Comparison of ENCODE assay signal across 15 mouse cellular contexts in the genomic region with DNA sequence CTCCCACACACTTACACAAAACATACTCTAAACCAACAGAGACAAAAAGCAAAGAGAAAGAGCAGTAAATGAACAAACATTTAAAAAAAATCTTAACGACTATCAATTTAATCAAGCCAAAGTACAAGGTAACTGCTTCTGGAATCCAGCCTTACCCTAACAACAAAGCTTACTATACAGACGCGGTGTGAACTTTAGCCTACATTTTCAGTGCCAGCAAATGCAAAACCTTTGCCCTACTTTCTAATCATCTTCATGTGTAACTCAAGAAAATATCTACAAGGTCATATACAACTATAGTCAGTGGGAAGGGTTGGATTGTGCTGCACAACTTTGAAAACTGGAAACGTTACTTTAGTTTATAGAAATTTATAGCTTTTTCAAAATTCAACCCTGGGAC. TPM values are rescaled to one million over a fixed set of nuclear protein-coding genes. Genes with fewer than 3 reads are reported as not detected.
DNase-seq lines count a peak whose midpoint lies in the region; ATAC-seq and TF ChIP-seq lines count a peak whose summit lies in the region.
"Had no signal": no experiment of that assay in that cellular context is flagged by ENCODE, and none has a peak within 500 bp of the region (broad histone marks: within the 10 kb centered on the region; RNA-seq: fewer than 3 reads in every experiment).

No protein-coding gene starts in this region.

- H3K9ac ChIP-seq in kidney, embryonic 16.5 days (replicated peaks; ENCODE audit: low read length): no peak overlapping the region
- H3K9ac ChIP-seq in heart, postnatal 0 days (replicated peaks; ENCODE audit: low read depth, low read length): no peak overlapping the region
- no peak overlapping the region for H3K9ac ChIP-seq in liver, embryonic 13.5 days
- H3K9ac ChIP-seq in lung, postnatal 0 days (replicated peaks; ENCODE audit: low read depth): no peak overlapping the region
- H3K9ac ChIP-seq: midbrain, embryonic 12.5 days; neural tube, embryonic 12.5 days had no signal

- no peaks in the 10 kb centered on the region for H3K9me3 ChIP-seq in kidney, embryonic 16.5 days (ENCODE audit: low read length)
- H3K9me3 ChIP-seq in heart, postnatal 0 days (replicated peaks; ENCODE audit: control insufficient read depth, low read length): no peaks in the 10 kb centered on the region
- H3K9me3 ChIP-seq in liver, embryonic 13.5 days (replicated peaks): no peaks in the 10 kb centered on the region
- H3K9me3 ChIP-seq in lung, postnatal 0 days (ENCODE audit: low read length): no peaks in the 10 kb centered on the region
- H3K9me3 ChIP-seq: midbrain, embryonic 12.5 days; neural tube, embryonic 12.5 days had no signal

- H3K4me2 ChIP-seq in kidney, embryonic 16.5 days (replicated peaks; ENCODE audit: low read depth, low read length): no peak overlapping the region
- H3K4me2 ChIP-seq in heart, postnatal 0 days (ENCODE audit: low read depth, low read length): peak overlapping the region; percentile 49
- peak overlapping the region; percentile 18; the same call in 1 of the 2 replicates for H3K4me2 ChIP-seq in liver, embryonic 13.5 days
- no peak overlapping the region for H3K4me2 ChIP-seq in lung, postnatal 0 days (replicated peaks; ENCODE audit: low read depth, low read length)
- H3K4me2 ChIP-seq: midbrain, embryonic 12.5 days; neural tube, embryonic 12.5 days had no signal

- TF ChIP-seq EP300 in heart, postnatal 0 days (IDR thresholded peaks at IDR 0.05; ENCODE audit: low read depth): no peak
- no peak for TF ChIP-seq EP300 in lung, postnatal 0 days (IDR thresholded peaks at IDR 0.05)

- H3K27me3 ChIP-seq in kidney, adult 2 months (replicated peaks; ENCODE audit: control insufficient read depth, insufficient read depth, low read length): no peaks in the 10 kb centered on the region
- H3K27me3 ChIP-seq in kidney, embryonic 16.5 days (ENCODE audit: insufficient read depth, low read length): no peaks in the 10 kb centered on the region
- no peaks in the 10 kb centered on the region for H3K27me3 ChIP-seq in heart, postnatal 0 days (ENCODE audit: control insufficient read depth, insufficient read depth, low read length)
- H3K27me3 ChIP-seq in liver, embryonic 13.5 days: no peaks in the 10 kb centered on the region
- H3K27me3 ChIP-seq in lung, postnatal 0 days (replicated peaks; ENCODE audit: insufficient read depth, low read length): no peaks in the 10 kb centered on the region
- H3K27me3 ChIP-seq: midbrain, embryonic 12.5 days; neural tube, embryonic 12.5 days had no signal

- H3K4me3 ChIP-seq in kidney, adult 2 months (ENCODE audit: insufficient read depth, low read depth, low read length): no peak overlapping the region
- no peak overlapping the region for H3K4me3 ChIP-seq in kidney, embryonic 16.5 days (ENCODE audit: low read length)
- H3K4me3 ChIP-seq in heart, postnatal 0 days (ENCODE audit: low read depth, low read length): peak overlapping the region; percentile 21
- H3K4me3 ChIP-seq in liver, embryonic 13.5 days (replicated peaks): no peak overlapping the region
- no peak overlapping the region for H3K4me3 ChIP-seq in lung, postnatal 0 days (ENCODE audit: low read depth, low read length)
- H3K4me3 ChIP-seq: midbrain, embryonic 12.5 days; neural tube, embryonic 12.5 days had no signal

- TF ChIP-seq POLR2A in kidney, adult 2 months (IDR thresholded peaks at IDR 0.05; ENCODE audit: low read depth, low read length): no peak

- TF ChIP-seq CTCF in kidney, adult 2 months (conservative IDR thresholded peaks at IDR 0.05; ENCODE audit: insufficient read depth, insufficient read length, low read depth, low read length): no peak
- TF ChIP-seq CTCF in heart, postnatal 0 days (IDR thresholded peaks at IDR 0.05; ENCODE audit: low read depth): no peak
- no peak for TF ChIP-seq CTCF in lung, postnatal 0 days (IDR thresholded peaks at IDR 0.05)

- H3K4me1 ChIP-seq in kidney, adult 2 months (ENCODE audit: control insufficient read depth, insufficient read depth, low read length): peaks cover 12% of the 10 kb centered on the region; the same call in 1 of the 2 replicates
- H3K4me1 ChIP-seq in kidney, embryonic 16.5 days (ENCODE audit: insufficient read depth, low read length): peaks cover 15% of the 10 kb centered on the region; the same call in 1 of the 2 replicates
- H3K4me1 ChIP-seq in heart, postnatal 0 days (ENCODE audit: control insufficient read depth, insufficient read depth): peaks cover 7% of the 10 kb centered on the region
- peaks cover 37% of the 10 kb centered on the region for H3K4me1 ChIP-seq in liver, embryonic 13.5 days (replicated peaks)
- peaks cover 5% of the 10 kb centered on the region; the same call in 1 of the 2 replicates for H3K4me1 ChIP-seq in lung, postnatal 0 days (ENCODE audit: insufficient read depth, low read depth, low read length)

- H3K27ac ChIP-seq in kidney, adult 2 months (ENCODE audit: insufficient read depth, low read depth, low read length): no peak overlapping the region; the same call in 1 of the 2 replicates
- H3K27ac ChIP-seq in kidney, embryonic 16.5 days (ENCODE audit: low read length): no peak overlapping the region
- peak overlapping the region; percentile 88 for H3K27ac ChIP-seq in heart, postnatal 0 days (ENCODE audit: low read depth)
- no peak overlapping the region for H3K27ac ChIP-seq in liver, embryonic 13.5 days
- H3K27ac ChIP-seq in lung, postnatal 0 days (ENCODE audit: low read length): no peak overlapping the region
- H3K27ac ChIP-seq: midbrain, embryonic 12.5 days; neural tube, embryonic 12.5 days had no signal

- WGBS in kidney, adult 2 months: 25% methylated on average over 4 of the region's 4 CpGs
- WGBS in kidney, embryonic 16.5 days: 77% methylated on average over 4 of the region's 4 CpGs
- WGBS in heart, postnatal 0 days: 39% methylated on average over 4 of the region's 4 CpGs
- 74% methylated on average over 4 of the region's 4 CpGs for WGBS in liver, embryonic 13.5 days (ENCODE audit: insufficient replicate concordance)
- 64% methylated on average over 4 of the region's 4 CpGs for WGBS in lung, postnatal 0 days

- H3K36me3 ChIP-seq in kidney, adult 2 months (ENCODE audit: control insufficient read depth, insufficient read depth, low read length): no peaks in the 10 kb centered on the region; the same call in 1 of the 2 replicates
- H3K36me3 ChIP-seq in kidney, embryonic 16.5 days (ENCODE audit: insufficient read depth, low read length): 0 out of 2 replicates have a peak, but pooled peaks cover under 1% of the 10 kb centered on the region
- H3K36me3 ChIP-seq in heart, postnatal 0 days (replicated peaks; ENCODE audit: control insufficient read depth, insufficient read depth, low read length): peaks cover 15% of the 10 kb centered on the region
- H3K36me3 ChIP-seq in liver, embryonic 13.5 days: peaks cover under 1% of the 10 kb centered on the region
- H3K36me3 ChIP-seq in lung, postnatal 0 days (ENCODE audit: insufficient read depth, low read length): no peaks in the 10 kb centered on the region
- H3K36me3 ChIP-seq: midbrain, embryonic 12.5 days had no signal

- ATAC-seq in kidney, embryonic 16.5 days (ENCODE audit: low FRiP score, low TSS enrichment): no peak
- peak; percentile 52 for ATAC-seq in heart, postnatal 0 days (ENCODE audit: insufficient read depth, low read depth)
- no peak for ATAC-seq in liver, embryonic 13.5 days (ENCODE audit: low read depth)
- ATAC-seq in lung, postnatal 0 days: no peak
- ATAC-seq: activated CD4-positive, CD25-positive, alpha-beta regulatory T cell, adult 4 months had no signal

- peak; percentile 41 for DNase-seq in adrenal gland, postnatal 14 days
- no peak for DNase-seq in adrenal gland, adult 8-10 months
- DNase-seq in kidney, adult 2 months: peak; percentile 68
- DNase-seq in heart, postnatal 0 days (ENCODE audit: low spot score): peak; percentile 63
- no peak for DNase-seq in liver, embryonic 13.5 days
- no peak for DNase-seq in right cerebral cortex, postnatal 14 days
- DNase-seq in lung, postnatal 0 days (ENCODE audit: low spot score): no peak

RNA-seq across cellular contexts. Expression of a gene that starts 3.0 kb away (rescaled TPM):
- 813 and 814 TPM in 2 replicates for total RNA-seq in adrenal gland, postnatal 14 days (2021)
- total RNA-seq in adrenal gland, adult 8-10 months (2022): 100 to 1,000 TPM; 363 to 446 (median 399) TPM
- 116 and 122 TPM in 2 replicates for polyA plus RNA-seq in kidney, adult 2 months (2012; rRNA removed)
- 170 and 179 TPM in 2 replicates for polyA plus RNA-seq in kidney, embryonic 16.5 days (2015; fragmentation: Nextera tagmentation; extraction: Ambion mirVana)
- 368 and 497 TPM in 2 replicates for total RNA-seq in heart, postnatal 0 days (2014; rRNA removed; ENCODE audit: low replicate concordance)
- polyA plus RNA-seq in heart, postnatal 0 days (2015; fragmentation: Nextera tagmentation; extraction: Ambion mirVana): 722 and 748 TPM in 2 replicates
- polyA plus RNA-seq in liver, embryonic 13.5 days (2015; fragmentation: Nextera tagmentation; extraction: Ambion mirVana): 79.5 and 91.8 TPM in 2 replicates
- polyA plus RNA-seq in lung, postnatal 0 days (2015; fragmentation: Nextera tagmentation; extraction: Ambion mirVana): 107 and 110 TPM in 2 replicates

RNA-seq across cellular contexts. Expression of a gene that starts 3.0 kb away (rescaled TPM):
- 1,392 and 1,422 TPM in 2 replicates for total RNA-seq in adrenal gland, postnatal 14 days (2021)
- total RNA-seq in adrenal gland, adult 8-10 months (2022): 100 to 1,000 TPM; 412 to 817 (median 632) TPM
- polyA plus RNA-seq in kidney, adult 2 months (2012; rRNA removed): 253 and 280 TPM in 2 replicates
- 169 and 194 TPM in 2 replicates for polyA plus RNA-seq in kidney, embryonic 16.5 days (2015; fragmentation: Nextera tagmentation; extraction: Ambion mirVana)
- total RNA-seq in heart, postnatal 0 days (2014; rRNA removed; ENCODE audit: low replicate concordance): 669 and 1,098 TPM in 2 replicates
- polyA plus RNA-seq in heart, postnatal 0 days (2015; fragmentation: Nextera tagmentation; extraction: Ambion mirVana): 1,207 and 1,270 TPM in 2 replicates
- polyA plus RNA-seq in liver, embryonic 13.5 days (2015; fragmentation: Nextera tagmentation; extraction: Ambion mirVana): 124 and 143 TPM in 2 replicates
- polyA plus RNA-seq in lung, postnatal 0 days (2015; fragmentation: Nextera tagmentation; extraction: Ambion mirVana): 104 and 107 TPM in 2 replicates

RNA-seq across cellular contexts. Expression of a gene that starts 46.1 kb away (rescaled TPM):
- total RNA-seq in adrenal gland, postnatal 14 days (2021): not detected in 2 replicates
- total RNA-seq in adrenal gland, adult 8-10 months (2022): not detected
- polyA plus RNA-seq in kidney, adult 2 months (2012; rRNA removed): not detected in 2 replicates
- polyA plus RNA-seq in kidney, embryonic 16.5 days (2015; fragmentation: Nextera tagmentation; extraction: Ambion mirVana): not detected in 2 replicates
- total RNA-seq in heart, postnatal 0 days (2014; rRNA removed; ENCODE audit: low replicate concordance): not detected in 2 replicates
- polyA plus RNA-seq in heart, postnatal 0 days (2015; fragmentation: Nextera tagmentation; extraction: Ambion mirVana): not detected in 2 replicates
- polyA plus RNA-seq in liver, embryonic 13.5 days (2015; fragmentation: Nextera tagmentation; extraction: Ambion mirVana): not detected in 2 replicates
- not detected in 2 replicates for polyA plus RNA-seq in lung, postnatal 0 days (2015; fragmentation: Nextera tagmentation; extraction: Ambion mirVana)
- total RNA-seq: ES-E14; gastrocnemius, adult 8-10 months had no signal
- polyA plus RNA-seq: activated CD4-positive, CD25-positive, alpha-beta regulatory T cell, adult 4 months; lung, embryonic 16.5 days had no signal

RNA-seq across cellular contexts. Expression of a gene that starts 47.0 kb away (rescaled TPM):
- 0.19 and 0.26 TPM in 2 replicates for total RNA-seq in adrenal gland, postnatal 14 days (2021)
- under 1 TPM in 1 of 4 experiments, not detected in 3; 0.10 TPM for total RNA-seq in adrenal gland, adult 8-10 months (2022)
- 0.05 TPM in 1 of 2 replicates, not detected in the other for polyA plus RNA-seq in kidney, adult 2 months (2012; rRNA removed)
- 0.52 and 0.75 TPM in 2 replicates for polyA plus RNA-seq in kidney, embryonic 16.5 days (2015; fragmentation: Nextera tagmentation; extraction: Ambion mirVana)
- 0.70 TPM in 1 of 2 replicates, not detected in the other for total RNA-seq in heart, postnatal 0 days (2014; rRNA removed; ENCODE audit: low replicate concordance)
- polyA plus RNA-seq in heart, postnatal 0 days (2015; fragmentation: Nextera tagmentation; extraction: Ambion mirVana): 0.12 and 0.14 TPM in 2 replicates
- 0.03 TPM in 2 replicates for polyA plus RNA-seq in liver, embryonic 13.5 days (2015; fragmentation: Nextera tagmentation; extraction: Ambion mirVana)
- polyA plus RNA-seq in lung, postnatal 0 days (2015; fragmentation: Nextera tagmentation; extraction: Ambion mirVana): 0.04 and 0.05 TPM in 2 replicates
- total RNA-seq: gastrocnemius, adult 8-10 months had no signal
- polyA plus RNA-seq: activated CD4-positive, CD25-positive, alpha-beta regulatory T cell, adult 4 months had no signal

RNA-seq across cellular contexts. Expression of a gene that starts 53.5 kb away (rescaled TPM):
- 0.19 TPM in 1 of 2 replicates, not detected in the other for total RNA-seq in adrenal gland, postnatal 14 days (2021)
- not detected for total RNA-seq in adrenal gland, adult 8-10 months (2022)
- polyA plus RNA-seq in kidney, adult 2 months (2012; rRNA removed): 0.05 TPM in 1 of 2 replicates, not detected in the other
- polyA plus RNA-seq in kidney, embryonic 16.5 days (2015; fragmentation: Nextera tagmentation; extraction: Ambion mirVana): 0.15 and 0.40 TPM in 2 replicates
- total RNA-seq in heart, postnatal 0 days (2014; rRNA removed; ENCODE audit: low replicate concordance): 0.08 and 0.43 TPM in 2 replicates
- 0.23 and 0.60 TPM in 2 replicates for polyA plus RNA-seq in heart, postnatal 0 days (2015; fragmentation: Nextera tagmentation; extraction: Ambion mirVana)
- polyA plus RNA-seq in liver, embryonic 13.5 days (2015; fragmentation: Nextera tagmentation; extraction: Ambion mirVana): not detected in 2 replicates
- 0.13 and 0.18 TPM in 2 replicates for polyA plus RNA-seq in lung, postnatal 0 days (2015; fragmentation: Nextera tagmentation; extraction: Ambion mirVana)
- total RNA-seq: gastrocnemius, adult 8-10 months; left cerebral cortex, postnatal 10 days had no signal
- polyA plus RNA-seq: activated CD4-positive, CD25-positive, alpha-beta regulatory T cell, adult 4 months; midbrain, embryonic 12.5 days; neural tube, embryonic 12.5 days had no signal

Comparison
In these comparisons a context has a peak if more than half of its experiments do, and no peak if none do; other contexts are left out.
1. DNase-seq: peak in adrenal gland, postnatal 14 days (single experiment), kidney, adult 2 months (single experiment) and heart, postnatal 0 days (single experiment); none in adrenal gland, adult 8-10 months (single experiment), liver, embryonic 13.5 days (single experiment), right cerebral cortex, postnatal 14 days (single experiment) and lung, postnatal 0 days (single experiment).
2. H3K4me2 ChIP-seq: peak in heart, postnatal 0 days (single experiment) and liver, embryonic 13.5 days (single experiment); none in kidney, embryonic 16.5 days (single experiment) and lung, postnatal 0 days (single experiment).